Mouse (Mus musculus) lung, embryonic 15.5 days (tissue): ENCODE results near the gene Slc2a5. TPM values are rescaled to one million over a fixed set of nuclear protein-coding genes. Genes with fewer than 3 reads are reported as not detected.

ENCODE experiments used
- ATAC-seq: fragments of 200-750 bp; cut with Nextera tagmentation; 2 replicates; pipeline ENCODE4 v1.8.0; 2017; ENCODE audit warnings: moderate number of reproducible peaks, borderline replicate concordance; ENCODE audit not compliant: low FRiP score, low TSS enrichment; ENCODE audit errors: extremely low read depth
- H3K27ac ChIP-seq: fragments of 300-500 bp; sonication (generic); 2 replicates; pipeline ENCODE4 v1.5.1; 2015; ENCODE audit warnings: moderate library complexity, mild to moderate bottlenecking, inconsistent platforms
- H3K27me3 ChIP-seq: fragments of 300-500 bp; sonication (generic); 2 replicates; pipeline ENCODE4 v1.6.1; 2015; ENCODE audit warnings: inconsistent platforms
- H3K36me3 ChIP-seq: fragments of 300-500 bp; sonication (generic); 2 replicates; pipeline ENCODE4 v1.6.1; 2015; ENCODE audit warnings: inconsistent platforms
- H3K4me1 ChIP-seq: fragments of 300-500 bp; sonication (generic); 2 replicates; pipeline ENCODE4 v1.6.1; 2015; ENCODE audit warnings: inconsistent platforms
- H3K4me2 ChIP-seq: fragments of 300-500 bp; sonication (generic); 2 replicates; pipeline ENCODE4 v1.6.1; 2015; ENCODE audit warnings: inconsistent platforms, mild to moderate bottlenecking, moderate library complexity
- H3K4me3 ChIP-seq: fragments of 300-500 bp; sonication (generic); 2 replicates; pipeline ENCODE4 v1.5.1; 2015; ENCODE audit warnings: mild to moderate bottlenecking, inconsistent platforms
- H3K9ac ChIP-seq: fragments of 300-500 bp; sonication (generic); 2 replicates; pipeline ENCODE4 v1.6.1; 2015; ENCODE audit warnings: inconsistent platforms
- H3K9me3 ChIP-seq: fragments of 300-500 bp; sonication (generic); 2 replicates; pipeline ENCODE4 v1.6.1; 2016; ENCODE audit warnings: inconsistent platforms
- WGBS: fragments of 180-500 bp; shearing (Covaris S2); methylation state at CpG from one replicate; pipeline ENCODE4 v1.1.7; 2015; 5-methylcytosine and 5-hydroxymethylcytosine counted together
- polyA plus RNA-seq: library from polyadenylated mRNA; unstranded; fragments of >200 nt; fragmentation: Nextera tagmentation; extraction: Ambion mirVana; gene quantifications from 2 replicates; pipeline ENCODE4 v1.2.1, GENCODE M21; 2015

The Slc2a5 gene
- polyA plus RNA-seq, 1 experiment from 2014 or later, result 0.54 TPM

GRCm38 (mm10) chr4:150127894-150128293 is 8.8 kb downstream of the Slc2a5 start:
- WGBS, result 88% methylated on average over 7 of the region's 7 CpGs
- H3K36me3 ChIP-seq, result no peaks in the 10 kb centered on the region
- H3K4me3 ChIP-seq, result no peak overlapping the region
- no peak overlapping the region for H3K9ac ChIP-seq
- no peak overlapping the region for H3K27ac ChIP-seq
- no peaks in the 10 kb centered on the region for H3K27me3 ChIP-seq
- no peak for ATAC-seq
- H3K9me3 ChIP-seq, result no peaks in the 10 kb centered on the region
- peaks cover 3% of the 10 kb centered on the region; the same call in 1 of the 2 replicates for H3K4me1 ChIP-seq
- H3K4me2 ChIP-seq, result no peak overlapping the region

- WGBS, result 71% methylated on average over 8 of the region's 8 CpGs
Observed at GRCm38 (mm10) chr4:150128571-150128970, 9.5 kb downstream of the Slc2a5 start.

GRCm38 (mm10) chr4:150130661-150131060 is 11.6 kb downstream of the Slc2a5 start:
- 33% methylated on average over 2 of the region's 2 CpGs for WGBS
- Histone ChIP-seq H3K4me2 (no peak overlapping the region), H3K9me3 (no peaks in the 10 kb centered on the region), H3K27ac (no peak overlapping the region), H3K4me3 (no peak overlapping the region), H3K9ac (no peak overlapping the region), H3K4me1 (peaks cover 6% of the 10 kb centered on the region; the same call in 1 of the 2 replicates), H3K36me3 (no peaks in the 10 kb centered on the region), H3K27me3 (no peaks in the 10 kb centered on the region; the same call in 1 of the 2 replicates)
- ATAC-seq, result no peak

More at GRCm38 (mm10) chr4:150128571-150128970, 9.5 kb downstream of the Slc2a5 start:
- Histone ChIP-seq H3K4me3 (no peak overlapping the region), H3K9me3 (no peaks in the 10 kb centered on the region), H3K4me1 (peaks cover 6% of the 10 kb centered on the region; the same call in 1 of the 2 replicates), H3K27me3 (no peaks in the 10 kb centered on the region; the same call in 1 of the 2 replicates), H3K9ac (no peak overlapping the region), H3K27ac (no peak overlapping the region), H3K4me2 (no peak overlapping the region), H3K36me3 (no peaks in the 10 kb centered on the region)
- ATAC-seq, result no peak

GRCm38 (mm10) chr4:150132692-150133271 is 13.7 kb downstream of the Slc2a5 start:
- no peak for ATAC-seq
- H3K4me1 ChIP-seq, result peaks cover 11% of the 10 kb centered on the region
- H3K4me2 ChIP-seq, result peak overlapping the region; percentile 50
- no peaks in the 10 kb centered on the region for H3K36me3 ChIP-seq
- H3K4me3 ChIP-seq, result peak overlapping the region; percentile 22
- no peaks in the 10 kb centered on the region; the same call in 1 of the 2 replicates for H3K27me3 ChIP-seq
- H3K9me3 ChIP-seq, result no peaks in the 10 kb centered on the region
- no peak overlapping the region for H3K27ac ChIP-seq
- 17% methylated on average over 24 of the region's 24 CpGs for WGBS
- H3K9ac ChIP-seq, result no peak overlapping the region

- WGBS, result 72% methylated on average over 7 of the region's 7 CpGs
- Histone ChIP-seq H3K27ac (no peak overlapping the region), H3K9ac (no peak overlapping the region), H3K4me3 (no peak overlapping the region), H3K4me2 (no peak overlapping the region), H3K27me3 (no peaks in the 10 kb centered on the region; the same call in 1 of the 2 replicates), H3K9me3 (no peaks in the 10 kb centered on the region), H3K4me1 (peaks cover 19% of the 10 kb centered on the region), H3K36me3 (no peaks in the 10 kb centered on the region)
- no peak for ATAC-seq
Observed at GRCm38 (mm10) chr4:150135254-150135653, 16.2 kb downstream of the Slc2a5 start.

GRCm38 (mm10) chr4:150136693-150137092 is 17.6 kb downstream of the Slc2a5 start:
- ATAC-seq, result no peak
- H3K27me3 ChIP-seq, result no peaks in the 10 kb centered on the region; the same call in 1 of the 2 replicates
- H3K9ac ChIP-seq, result no peak overlapping the region
- H3K27ac ChIP-seq, result no peak overlapping the region
- H3K4me1 ChIP-seq, result peaks cover 19% of the 10 kb centered on the region
- no peaks in the 10 kb centered on the region for H3K9me3 ChIP-seq
- no peaks in the 10 kb centered on the region for H3K36me3 ChIP-seq
- WGBS, result 3% methylated on average over 10 of the region's 10 CpGs
- H3K4me3 ChIP-seq, result no peak overlapping the region
- H3K4me2 ChIP-seq, result no peak overlapping the region

- ATAC-seq, result no peak
- Histone ChIP-seq H3K27me3 (no peaks in the 10 kb centered on the region; the same call in 1 of the 2 replicates), H3K4me3 (no peak overlapping the region), H3K9ac (no peak overlapping the region), H3K4me2 (peak overlapping the region; percentile 53; the same call in 1 of the 2 replicates), H3K27ac (no peak overlapping the region), H3K36me3 (no peaks in the 10 kb centered on the region), H3K4me1 (peaks cover 19% of the 10 kb centered on the region), H3K9me3 (no peaks in the 10 kb centered on the region)
- 83% methylated on average over 7 of the region's 7 CpGs for WGBS
Observed at GRCm38 (mm10) chr4:150137368-150138083, 18.4 kb downstream of the Slc2a5 start.

GRCm38 (mm10) chr4:150138084-150138543 is 19.0 kb downstream of the Slc2a5 start:
- H3K27me3 ChIP-seq, result no peaks in the 10 kb centered on the region; the same call in 1 of the 2 replicates
- no peaks in the 10 kb centered on the region for H3K9me3 ChIP-seq
- H3K27ac ChIP-seq, result no peak overlapping the region
- ATAC-seq, result peak; percentile 82; the same call in 1 of the 2 replicates
- WGBS, result 16% methylated on average over 9 of the region's 9 CpGs
- H3K9ac ChIP-seq, result no peak overlapping the region
- no peaks in the 10 kb centered on the region for H3K36me3 ChIP-seq
- H3K4me2 ChIP-seq, result peak overlapping the region; percentile 53
- H3K4me1 ChIP-seq, result peaks cover 15% of the 10 kb centered on the region
- H3K4me3 ChIP-seq, result peak overlapping the region; percentile 31

- H3K36me3 ChIP-seq, result no peaks in the 10 kb centered on the region
- no peak for ATAC-seq
- WGBS, result 49% methylated on average over 13 of the region's 13 CpGs
- H3K27ac ChIP-seq, result no peak overlapping the region
- no peak overlapping the region for H3K4me3 ChIP-seq
- H3K9me3 ChIP-seq, result no peaks in the 10 kb centered on the region
- no peak overlapping the region for H3K4me2 ChIP-seq
- no peaks in the 10 kb centered on the region for H3K27me3 ChIP-seq
- H3K9ac ChIP-seq, result no peak overlapping the region
- peaks cover 13% of the 10 kb centered on the region for H3K4me1 ChIP-seq
Observed at GRCm38 (mm10) chr4:150139090-150139489, 20.0 kb downstream of the Slc2a5 start.

- H3K27me3 ChIP-seq, result no peaks in the 10 kb centered on the region
- peaks cover 13% of the 10 kb centered on the region for H3K4me1 ChIP-seq
- no peaks in the 10 kb centered on the region for H3K9me3 ChIP-seq
- no peak overlapping the region for H3K27ac ChIP-seq
- H3K9ac ChIP-seq, result no peak overlapping the region
- 66% methylated on average over 7 of the region's 7 CpGs for WGBS
- ATAC-seq, result no peak
- H3K4me3 ChIP-seq, result no peak overlapping the region
- H3K4me2 ChIP-seq, result no peak overlapping the region
- no peaks in the 10 kb centered on the region for H3K36me3 ChIP-seq
Observed at GRCm38 (mm10) chr4:150140346-150140745, 21.3 kb downstream of the Slc2a5 start.

GRCm38 (mm10) chr4:150144242-150144641 is 25.2 kb downstream of the Slc2a5 start:
- no peaks in the 10 kb centered on the region for H3K36me3 ChIP-seq
- 0 out of 2 replicates have a peak overlapping the region, but pooled peaks have one; percentile 11 for H3K4me2 ChIP-seq
- no peaks in the 10 kb centered on the region for H3K27me3 ChIP-seq
- 20% methylated on average over 12 of the region's 12 CpGs for whole genome bisulfite sequencing
- no peak overlapping the region for H3K27ac ChIP-seq
- no peak for ATAC-seq
- H3K4me3 ChIP-seq, result no peak overlapping the region
- H3K4me1 ChIP-seq, result no peaks in the 10 kb centered on the region
- H3K9ac ChIP-seq, result no peak overlapping the region
- H3K9me3 ChIP-seq, result no peaks in the 10 kb centered on the region; the same call in 1 of the 2 replicates

- H3K4me2 ChIP-seq, result no peak overlapping the region
- H3K36me3 ChIP-seq, result no peaks in the 10 kb centered on the region
- WGBS, result 77% methylated on average over 4 of the region's 4 CpGs
- H3K27ac ChIP-seq, result no peak overlapping the region
- H3K9ac ChIP-seq, result no peak overlapping the region
- no peak for ATAC-seq
- H3K4me1 ChIP-seq, result no peaks in the 10 kb centered on the region
- H3K27me3 ChIP-seq, result no peaks in the 10 kb centered on the region
- H3K4me3 ChIP-seq, result no peak overlapping the region
- H3K9me3 ChIP-seq, result no peaks in the 10 kb centered on the region; the same call in 1 of the 2 replicates
Observed at GRCm38 (mm10) chr4:150146286-150146685, 27.2 kb downstream of the Slc2a5 start.
